Mouse (Mus musculus) kidney, postnatal 10 days (tissue): Measurements from ENCODE around the gene Ciita.
A peak's percentile ranks its signal among the peaks of the same experiment; 100 is the strongest.

Experiments
- DNase-seq: peaks from one replicate; pipeline ENCODE4 v3.0.0; 2021; ENCODE audit warnings: mixed read lengths

Ciita gene

GRCm38 (mm10) chr16:10520908-10521614, 41.2 kb downstream of the Ciita start:
- DNase-seq = peak; percentile 91

GRCm38 (mm10) chr16:10522811-10523210, 43.0 kb downstream of the Ciita start:
- DNase-seq = peak; percentile 85

- no peak for DNase-seq
Observed at GRCm38 (mm10) chr16:10523650-10524049, 43.8 kb downstream of the Ciita start.

GRCm38 (mm10) chr16:10524866-10525609, 45.2 kb downstream of the Ciita start:
- DNase-seq = no peak

GRCm38 (mm10) chr16:10525610-10525980, 45.7 kb downstream of the Ciita start:
- DNase-seq = no peak

- DNase-seq = no peak
Observed at GRCm38 (mm10) chr16:10527046-10527644, 47.3 kb downstream of the Ciita start.

- no peak for DNase-seq
Observed at GRCm38 (mm10) chr16:10528382-10528781, 48.5 kb downstream of the Ciita start.

- DNase-seq = no peak
Observed at GRCm38 (mm10) chr16:10530179-10530578, 50.3 kb downstream of the Ciita start.

GRCm38 (mm10) chr16:10533781-10534180, 53.9 kb downstream of the Ciita start:
- no peak for DNase-seq

- DNase-seq = peak; percentile 33
Observed at GRCm38 (mm10) chr16:10534567-10534966, 54.7 kb downstream of the Ciita start.

- DNase-seq = no peak
Observed at GRCm38 (mm10) chr16:10536323-10536722, 56.5 kb downstream of the Ciita start.

- no peak for DNase-seq
Observed at GRCm38 (mm10) chr16:10536961-10537360, 57.1 kb downstream of the Ciita start.

GRCm38 (mm10) chr16:10540763-10541597, 61.1 kb downstream of the Ciita start:
- no peak for DNase-seq

- DNase-seq = peak; percentile 36
Observed at GRCm38 (mm10) chr16:10541598-10541930, 61.7 kb downstream of the Ciita start.

- no peak for DNase-seq
Observed at GRCm38 (mm10) chr16:10542266-10542665, 62.4 kb downstream of the Ciita start.

GRCm38 (mm10) chr16:10542698-10543365, 63.0 kb downstream of the Ciita start, which contains the start of gene Dexi:
TSS of gene Dexi (minus strand) at chr16:10543054.
- peak; percentile 96 for DNase-seq

GRCm38 (mm10) chr16:10544995-10545622, 65.2 kb downstream of the Ciita start, which contains the start of gene Clec16a:
TSS of gene Clec16a (plus strand) at chr16:10545339.
- DNase-seq = peak; percentile 97

- no peak for DNase-seq
Observed at GRCm38 (mm10) chr16:10546865-10547264, 67.0 kb downstream of the Ciita start.

- no peak for DNase-seq
Observed at GRCm38 (mm10) chr16:10548938-10549337, 69.1 kb downstream of the Ciita start.

- no peak for DNase-seq
Observed at GRCm38 (mm10) chr16:10549600-10549999, 69.7 kb downstream of the Ciita start.

GRCm38 (mm10) chr16:10551592-10551991, 71.7 kb downstream of the Ciita start:
- no peak for DNase-seq

GRCm38 (mm10) chr16:10553858-10554257, 74.0 kb downstream of the Ciita start:
- DNase-seq = no peak
